Mouse (Mus musculus): ENCODE results near the gene Clcnkb.

- TF ChIP-seq CTCF (conservative IDR thresholded peaks at IDR 0.05; ENCODE audit: low read length), result no peak
- TF ChIP-seq POU5F1 (IDR thresholded peaks at IDR 0.05; ENCODE audit: borderline replicate concordance, low read length), result no peak
- TF ChIP-seq NANOG (IDR thresholded peaks at IDR 0.05; ENCODE audit: borderline replicate concordance, low read length), result no peak
These were observed 47.7 kb upstream of the Clcnkb start for GRCm38 (mm10) chr4:141463472-141463871.
